Mouse (Mus musculus) left cerebral cortex, postnatal 4 days (tissue): Measurements from ENCODE around the gene Cnr1. TPM values are rescaled to one million over a fixed set of nuclear protein-coding genes. Genes with fewer than 3 reads are reported as not detected.

Experiments used
- DNase-seq: peaks from one replicate; pipeline ENCODE4 v3.0.0-alpha.2; 2022
- intact Hi-C: fragments of 180-260 bp; cut with DNase I; formaldehyde crosslinking; loops from one replicate; pipeline ENCODE4 v1.15.1; 2025
- total RNA-seq, 2 experiments: library from RNA; stranded (reverse); gene quantifications; 2 replicates each; pipeline ENCODE4 v1.2.3; 2021

Cnr1 gene
- total RNA-seq, result 100 to 1,000 TPM; 166 to 173 TPM

- peak; percentile 83 for DNase-seq
- intact Hi-C loops, result loop anchor here (5.0 to 10.0 kb wide), 4 partner anchors 400 to 630 kb away; partner anchors contain the start of gene Akirin2
Observed at GRCm38 (mm10) chr4:33924234-33924888, at the start of gene Cnr1. Cnr1 (plus strand) TSS chr4:33924593.

- intact Hi-C loops, result no loop called here
- DNase-seq, result no peak
Observed at GRCm38 (mm10) chr4:33879944-33880343, 44.4 kb upstream of the Cnr1 start.

- intact Hi-C loops, result no loop called here
Observed at GRCm38 (mm10) chr4:33886026-33886425, 38.4 kb upstream of the Cnr1 start.

DNA sequence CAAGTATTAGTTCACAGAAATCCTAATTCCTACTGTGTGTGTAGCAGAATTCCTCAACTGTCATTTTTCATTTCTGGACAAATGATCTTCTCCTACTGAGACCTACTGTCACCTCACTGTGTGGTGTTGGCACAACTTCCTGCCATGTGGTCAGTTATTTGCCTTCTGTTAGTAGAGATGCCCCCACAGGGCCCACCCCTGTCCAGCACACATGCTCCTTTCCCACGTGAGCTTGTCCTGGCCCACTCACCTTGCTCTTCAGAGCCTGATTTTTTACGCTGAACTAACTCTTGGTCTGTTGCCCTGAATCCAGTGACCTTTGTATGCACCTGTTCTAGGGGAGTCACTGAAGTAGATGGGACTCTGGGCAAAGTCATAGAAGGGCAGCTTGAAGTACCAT, 34.4 kb upstream of the Cnr1 start:
- intact Hi-C loops, result no loop called here
- DNase-seq, result peak; percentile 77

More at GRCm38 (mm10) chr4:33886026-33886425, 38.4 kb upstream of the Cnr1 start:
- DNase-seq, result peak; percentile 84

DNA sequence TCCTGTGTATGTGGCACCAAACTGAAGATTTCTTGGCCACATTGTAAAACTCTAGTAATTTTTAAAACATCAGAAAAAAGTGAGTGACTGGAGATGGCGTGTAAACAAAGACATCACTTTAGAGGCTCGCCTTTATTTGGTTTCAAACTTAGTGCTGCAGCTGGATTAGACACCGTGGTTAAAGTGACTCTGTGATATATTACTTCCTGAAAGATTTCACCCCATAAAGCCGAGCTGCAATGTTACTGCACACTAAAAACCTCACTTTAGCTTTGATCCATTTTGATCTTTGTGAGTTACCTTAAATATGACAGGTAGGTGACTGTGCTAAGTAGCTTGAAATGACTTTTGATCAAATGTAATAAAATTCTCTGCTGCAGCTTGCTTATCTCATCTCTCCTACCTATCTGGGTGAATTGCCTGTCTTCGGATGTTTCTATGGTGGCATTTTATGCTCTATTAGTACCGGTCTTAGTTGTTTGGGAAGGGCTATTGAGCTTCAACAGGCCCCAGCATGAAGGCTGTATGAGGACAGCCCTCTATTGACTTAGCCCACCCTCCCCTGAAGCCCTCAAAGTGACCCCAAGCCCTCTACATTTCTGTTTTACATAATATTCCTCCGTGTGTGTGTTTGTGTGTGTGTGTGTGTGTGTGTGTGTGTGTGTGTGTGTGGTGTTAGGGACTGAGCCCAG, 32.1 kb upstream of the Cnr1 start:
- intact Hi-C loops, result no loop called here
- DNase-seq, result no peak

DNA sequence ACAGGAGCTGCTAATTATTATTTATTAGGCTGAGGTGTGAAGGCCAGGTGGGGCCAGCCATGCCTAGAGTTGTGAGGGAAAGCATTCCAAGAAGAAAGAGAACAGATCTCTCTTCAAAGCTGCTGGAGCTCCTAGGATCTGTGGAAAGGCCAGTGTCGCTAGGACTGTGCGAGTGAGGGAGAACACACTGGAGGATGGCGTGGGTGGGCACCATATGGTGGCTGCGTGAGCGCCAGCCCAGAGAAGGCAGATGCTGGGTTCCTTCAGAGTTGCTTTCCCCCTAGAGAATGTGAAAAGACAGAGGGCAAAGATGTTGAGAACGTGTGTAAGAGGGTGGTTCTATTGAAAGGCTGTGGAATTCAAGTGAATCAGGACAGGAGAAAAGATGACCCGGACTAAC, 30.6 kb upstream of the Cnr1 start:
- DNase-seq, result peak; percentile 56
- intact Hi-C loops, result no loop called here

DNA sequence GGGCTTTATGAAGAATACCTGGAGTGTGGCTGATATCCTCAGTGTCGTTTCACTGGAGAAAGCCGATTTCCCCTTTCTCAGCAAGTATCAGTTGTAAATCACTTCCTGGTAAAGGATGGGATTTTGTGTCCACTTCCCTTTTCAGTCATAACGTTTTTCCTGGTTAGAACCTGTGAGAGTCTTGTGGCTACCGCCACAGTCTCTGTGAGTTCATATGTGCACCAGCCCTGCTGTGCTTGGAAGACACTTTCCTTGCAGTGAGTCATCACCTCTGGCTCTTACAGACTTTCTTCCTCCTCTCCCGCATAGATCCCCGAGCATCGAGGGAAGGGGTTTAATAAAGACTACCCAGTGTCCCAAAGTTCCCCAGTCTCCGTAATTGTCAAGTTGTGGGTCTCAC, 29.3 kb upstream of the Cnr1 start:
- no peak for DNase-seq
- intact Hi-C loops, result no loop called here

- intact Hi-C loops, result no loop called here
- DNase-seq, result no peak
Observed at GRCm38 (mm10) chr4:33895491-33895890, 28.9 kb upstream of the Cnr1 start.

- DNase-seq, result peak; percentile 20
- intact Hi-C loops, result no loop called here
Observed at GRCm38 (mm10) chr4:33901659-33902058, 22.7 kb upstream of the Cnr1 start.

DNA sequence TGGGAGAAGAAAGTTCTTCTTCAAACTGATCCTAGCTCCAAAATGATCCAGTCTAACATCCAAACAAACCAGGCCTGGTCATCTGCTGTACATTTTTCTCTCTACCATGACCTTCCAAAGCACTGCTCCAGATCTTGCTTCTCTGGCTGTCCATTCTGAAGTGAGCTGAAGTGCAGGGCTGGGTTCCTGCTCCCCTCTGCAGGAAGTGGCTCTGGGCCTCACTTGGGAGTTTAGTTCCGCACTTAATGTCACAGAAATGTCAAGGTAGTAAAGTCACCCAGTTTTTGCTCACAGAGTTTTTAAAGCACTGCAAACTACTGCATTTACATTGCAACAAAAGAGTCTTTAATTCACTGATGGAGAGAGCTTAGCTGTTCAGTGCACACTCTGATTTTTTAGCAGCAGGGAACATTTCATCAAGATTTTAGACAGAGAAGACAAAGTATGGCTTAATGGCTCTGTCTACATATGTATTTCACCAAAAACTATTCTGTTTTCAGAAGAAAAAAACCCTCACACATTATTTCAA, 20.5 kb upstream of the Cnr1 start:
- intact Hi-C loops, result no loop called here
- DNase-seq, result no peak

DNA sequence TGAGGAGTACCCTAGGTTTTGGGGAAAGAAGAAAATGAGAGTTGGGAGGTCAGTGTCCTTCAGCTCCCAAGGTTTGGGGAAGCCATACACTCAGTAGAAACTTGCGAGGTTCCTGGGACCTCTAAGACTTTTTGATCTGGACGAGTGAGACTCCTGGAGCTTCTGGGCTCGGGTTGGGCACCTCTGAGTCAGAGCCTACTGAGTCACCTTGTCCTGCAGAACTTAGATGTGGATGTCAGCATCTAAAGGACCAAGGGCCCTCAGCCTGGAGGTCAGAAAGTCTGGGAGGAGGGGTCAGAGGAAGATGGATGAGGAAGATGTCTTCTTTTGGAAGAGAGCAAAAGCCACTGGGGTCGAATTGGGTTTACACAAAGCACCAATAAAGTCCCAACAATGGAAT, 19.6 kb upstream of the Cnr1 start:
- intact Hi-C loops, result no loop called here

GRCm38 (mm10) chr4:33908786-33909185, 15.6 kb upstream of the Cnr1 start:
- intact Hi-C loops, result no loop called here
- no peak for DNase-seq

More for the DNA sequence above, 19.6 kb upstream of the Cnr1 start:
- DNase-seq, result no peak

GRCm38 (mm10) chr4:33915730-33916129, 8.7 kb upstream of the Cnr1 start:
- peak; percentile 43 for DNase-seq
- intact Hi-C loops, result no loop called here

DNA sequence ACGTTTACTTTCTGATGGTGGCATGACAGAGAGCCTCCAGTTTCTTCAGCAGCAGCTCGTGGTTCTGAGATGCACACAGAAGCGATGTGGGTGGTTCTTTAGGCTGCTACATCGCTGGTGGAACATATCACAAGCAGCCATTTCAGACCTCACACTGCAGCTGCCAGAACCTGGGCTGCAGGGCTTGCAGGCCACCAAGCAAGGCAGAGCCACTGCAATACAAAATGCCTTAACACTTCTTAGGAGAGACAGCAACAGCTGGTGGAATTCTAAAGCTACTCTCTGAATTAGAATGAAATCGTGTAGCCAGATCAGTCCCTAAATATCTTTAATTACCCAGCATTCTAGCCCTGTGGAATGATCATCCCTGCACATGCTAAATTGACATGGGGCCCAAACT, 3.6 kb upstream of the Cnr1 start:
- intact Hi-C loops, result loop anchor here (5.0 to 10.0 kb wide), 4 partner anchors 396 to 634 kb away; partner anchors contain the start of gene Akirin2
- no peak for DNase-seq

DNA sequence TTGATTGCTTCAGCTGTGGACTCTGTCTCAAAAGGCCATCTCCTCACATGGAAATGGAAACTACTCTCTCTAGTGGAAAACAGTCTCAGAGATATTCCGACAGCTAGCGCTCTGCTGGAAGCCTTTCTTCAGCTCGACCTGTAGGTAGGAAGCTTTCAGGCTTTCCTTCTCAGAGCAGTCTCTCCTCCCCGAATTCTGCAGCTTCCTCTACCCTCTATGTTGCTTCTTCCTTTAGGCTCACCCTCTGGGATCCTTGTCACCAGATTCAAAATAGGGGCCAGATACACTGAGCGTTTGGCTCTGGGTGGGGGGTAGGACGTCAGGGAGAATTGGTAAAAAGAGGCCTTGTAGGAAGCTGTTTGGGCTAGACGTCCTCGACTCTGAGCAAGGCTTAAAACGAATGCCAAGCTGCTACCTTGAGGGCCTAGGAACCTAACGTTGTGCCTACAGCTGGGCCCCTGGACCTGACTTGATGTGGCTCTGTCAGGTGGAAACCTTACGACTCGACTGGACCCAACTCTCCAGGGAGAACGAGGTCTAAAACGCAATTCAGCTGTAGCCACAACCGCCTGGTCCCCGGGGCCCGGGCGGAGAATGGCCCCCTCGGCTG, 1.1 kb upstream of the Cnr1 start:
- no peak for DNase-seq
- intact Hi-C loops, result loop anchor here (5.0 to 10.0 kb wide), 4 partner anchors 398 to 632 kb away; partner anchors contain the start of gene Akirin2

DNA sequence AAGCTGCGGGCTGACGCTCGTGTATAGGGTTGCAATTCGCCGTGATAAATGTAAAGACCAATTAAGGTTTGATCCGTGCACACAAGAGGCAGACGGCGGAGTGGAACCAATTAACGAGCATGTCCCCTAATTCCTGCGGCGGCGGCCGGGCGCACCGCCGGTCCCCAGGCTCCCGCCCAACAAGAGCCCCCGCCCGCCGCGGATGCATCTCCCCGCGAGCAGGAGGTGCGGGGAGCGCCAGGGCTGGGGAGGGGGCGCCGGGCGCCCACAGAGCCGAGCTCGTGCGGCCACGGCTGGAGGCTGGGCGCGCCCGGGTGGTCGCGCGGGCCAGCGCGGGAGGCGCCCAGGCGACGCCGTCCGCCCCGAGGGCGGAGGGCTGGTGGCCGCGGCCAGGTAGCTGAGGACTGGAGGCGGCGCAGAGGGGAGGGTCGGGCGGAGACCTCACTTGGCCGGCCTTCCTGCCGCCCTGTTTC, 596 bp upstream of the Cnr1 start:
- intact Hi-C loops, result loop anchor here (5.0 to 10.0 kb wide), 4 partner anchors 399 to 631 kb away; partner anchors contain the start of gene Akirin2
- peak; percentile 51 for DNase-seq

DNA sequence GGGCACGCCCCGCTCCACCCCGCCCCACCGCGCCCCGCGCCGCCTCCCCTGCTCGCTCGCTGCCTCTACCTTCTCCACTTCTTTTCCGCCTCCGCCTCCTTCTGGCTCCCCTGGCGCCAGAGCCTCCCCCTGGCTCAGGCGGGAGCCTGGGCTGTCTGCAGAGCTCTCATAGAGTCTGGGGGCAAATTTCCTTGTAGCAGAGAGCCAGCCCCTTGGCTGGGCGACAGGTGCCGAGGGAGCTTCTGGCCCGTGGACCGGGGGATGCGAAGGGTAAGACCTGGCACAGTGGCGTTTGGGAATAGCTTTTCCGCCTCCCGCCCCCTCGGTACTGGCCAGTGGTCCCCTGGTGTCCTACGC, 474 bp downstream of the Cnr1 start:
- intact Hi-C loops, result loop anchor here (5.0 to 10.0 kb wide), 4 partner anchors 400 to 630 kb away; partner anchors contain the start of gene Akirin2
- DNase-seq, result peak; percentile 76

GRCm38 (mm10) chr4:33925489-33925888, 1.1 kb downstream of the Cnr1 start:
- intact Hi-C loops, result loop anchor here (10.0 kb wide), 2 partner anchors 401 to 629 kb away; partner anchors contain the start of gene Akirin2
- no peak for DNase-seq

GRCm38 (mm10) chr4:33926010-33926409, 1.6 kb downstream of the Cnr1 start:
- intact Hi-C loops, result loop anchor here (10.0 kb wide), 2 partner anchors 401 to 629 kb away; partner anchors contain the start of gene Akirin2
- DNase-seq, result no peak

DNA sequence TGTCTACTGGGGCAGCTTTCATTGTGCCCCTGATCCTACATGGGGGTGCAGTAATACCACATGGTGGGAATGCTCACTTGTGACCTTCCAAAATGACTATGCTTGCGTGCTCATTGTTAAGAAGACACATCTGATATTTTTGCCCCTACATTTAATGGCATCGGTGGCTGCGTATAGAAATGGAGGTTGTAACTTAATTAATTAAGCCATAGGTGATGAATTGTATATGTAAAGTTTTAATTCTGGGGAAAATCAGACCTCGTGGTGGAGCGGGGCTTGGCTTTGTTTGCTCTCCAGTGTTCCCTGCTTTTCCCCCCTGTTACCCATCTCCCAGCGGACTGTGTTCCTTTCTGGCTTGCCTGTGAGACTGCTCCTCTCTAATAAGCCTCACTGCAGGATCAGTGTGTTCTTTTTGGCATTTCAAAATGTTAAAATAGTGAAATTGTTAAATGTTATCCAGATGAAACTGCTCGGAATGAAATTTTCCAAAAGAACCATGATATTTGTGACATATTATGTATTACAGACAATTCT, 2.4 kb downstream of the Cnr1 start:
- intact Hi-C loops, result loop anchor here (10.0 kb wide), 2 partner anchors 402 to 628 kb away; partner anchors contain the start of gene Akirin2
- DNase-seq, result no peak

DNA sequence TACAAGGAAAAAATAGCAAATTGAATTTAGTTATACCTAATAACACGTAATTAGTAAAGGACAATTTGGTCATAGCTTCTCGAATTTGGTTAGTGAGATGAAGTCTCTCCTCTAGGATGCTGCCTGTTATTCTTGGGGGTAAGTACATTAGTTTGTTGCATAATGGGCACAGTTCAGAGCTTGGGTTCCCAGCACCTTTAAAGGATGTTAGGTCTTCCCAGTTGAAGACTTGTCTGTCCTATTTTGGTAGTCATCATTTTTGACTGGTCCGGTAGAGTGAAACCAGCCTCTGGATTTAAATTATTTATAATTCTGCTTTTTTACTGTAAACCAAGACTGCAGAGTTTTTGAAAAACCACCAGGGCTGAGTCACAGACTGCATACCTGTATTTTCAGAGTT, 3.3 kb downstream of the Cnr1 start:
- no peak for DNase-seq
- intact Hi-C loops, result loop anchor here (10.0 kb wide), 2 partner anchors 403 to 627 kb away; partner anchors contain the start of gene Akirin2
